Mouse (Mus musculus) activated CD4-positive, CD25-positive, alpha-beta regulatory T cell, adult 9 weeks (primary cell): ENCODE data around the gene Gm5150. TPM values are rescaled to one million over a fixed set of nuclear protein-coding genes. Genes with fewer than 3 reads are reported as not detected.

ENCODE experiments used
- polyA plus RNA-seq: library from polyadenylated mRNA; unstranded; fragments of 100-300 nt; shearing (Covaris generic); gene quantifications from one replicate; pipeline ENCODE4 v1.2.1, GENCODE M21; 2017

Gm5150 gene
- 0.53 TPM for polyA plus RNA-seq

GRCm38 (mm10) chr3:16006215-16006614 is at the start of gene Gm5150:
Gene Gm5150, minus strand, starts transcription at chr3:16006437.

Other genes with a start within 250 kb of the Gm5150 start
- gene Sirpb1c, start 157.9 kb downstream of the Gm5150 start, polyA plus RNA-seq, result 0.26 TPM